Mouse (Mus musculus): ENCODE measurements at regions not wholly inside any gene's neighbourhood (a gene's known extent, or its start where the extent isn't known, plus 50 kb on each side); places are given as distances from the start of the nearest gene placed in this dataset.
A peak's percentile ranks its signal among the peaks of the same experiment; 100 is the strongest.

GRCm38 (mm10) chr5:77487837-77488827 lies 80.3 kb upstream of the Igfbp7 start:
- no peak for DNase-seq (ENCODE audit: low spot score in 2 of 2)

- no peak for DNase-seq (ENCODE audit: low spot score in 2 of 2)
Observed at GRCm38 (mm10) chr5:77483053-77483717, 75.3 kb upstream of the Igfbp7 start.

- DNase-seq (ENCODE audit: low spot score in 2 of 2) = no peak
Observed at GRCm38 (mm10) chr5:77481811-77482210, 74.0 kb upstream of the Igfbp7 start.

- DNase-seq (ENCODE audit: low spot score in 2 of 2) = no peak
Observed at GRCm38 (mm10) chr5:77477794-77478193, 70.0 kb upstream of the Igfbp7 start.

GRCm38 (mm10) chr5:77473896-77474486 lies 66.2 kb upstream of the Igfbp7 start:
- DNase-seq (ENCODE audit: low spot score in 2 of 2) = no peak

- no peak for DNase-seq (ENCODE audit: low spot score in 2 of 2)
Observed at GRCm38 (mm10) chr5:77469236-77469766, 61.5 kb upstream of the Igfbp7 start.

- DNase-seq (ENCODE audit: low spot score in 2 of 2) = peak; percentile 66 to 83
Observed at GRCm38 (mm10) chr5:77468467-77468866, 60.6 kb upstream of the Igfbp7 start.

GRCm38 (mm10) chr5:77464851-77465548 lies 57.2 kb upstream of the Igfbp7 start:
- DNase-seq (ENCODE audit: low spot score in 2 of 2) = peak; percentile 45 to 85

- DNase-seq (ENCODE audit: low spot score in 2 of 2) = peak; percentile 90 to 92
Observed at GRCm38 (mm10) chr5:77459896-77460717, 52.3 kb upstream of the Igfbp7 start.

All from spleen, postnatal 10 days (tissue).